Mouse (Mus musculus): Measurements from ENCODE around the gene Kif14. TPM values are rescaled to one million over a fixed set of nuclear protein-coding genes. Genes with fewer than 3 reads are reported as not detected.
"Not testable (repeated sequence)": the region's sequence is repeated elsewhere in the genome, so short reads cannot be mapped to it uniquely, and the experiment has no call there.

The Kif14 gene
- polyA plus RNA-seq, 1 experiment from 2014 or later = 7.1 TPM

GRCm38 (mm10) chr1:136506255-136506654 lies 40.1 kb downstream of the Kif14 start:
- not testable (repeated sequence) for H3K4me1 ChIP-seq; H3K27me3 ChIP-seq (ENCODE audit: low read depth, poor library complexity, severe bottlenecking); H3K9me3 ChIP-seq (replicated peaks); H3K27ac ChIP-seq (replicated peaks); H3K4me3 ChIP-seq; DNase-seq (ENCODE audit: low spot score)
- 79% methylated on average over 10 of the region's 10 CpGs for WGBS
- H3K36me3 ChIP-seq = peaks cover 86% of the 10 kb centered on the region

GRCm38 (mm10) chr1:136512317-136512716 lies 46.2 kb downstream of the Kif14 start:
- Histone ChIP-seq H3K4me1 (no peaks in the 10 kb centered on the region), H3K4me3 (no peak overlapping the region), H3K36me3 (peaks cover 85% of the 10 kb centered on the region), H3K27ac (replicated peaks) (no peak overlapping the region), H3K9me3 (replicated peaks) (no peaks in the 10 kb centered on the region), H3K27me3 (ENCODE audit: low read depth, poor library complexity, severe bottlenecking) (no peaks in the 10 kb centered on the region)
- no peak for DNase-seq (ENCODE audit: low spot score)
- 87% methylated on average over 6 of the region's 6 CpGs for WGBS

DNA sequence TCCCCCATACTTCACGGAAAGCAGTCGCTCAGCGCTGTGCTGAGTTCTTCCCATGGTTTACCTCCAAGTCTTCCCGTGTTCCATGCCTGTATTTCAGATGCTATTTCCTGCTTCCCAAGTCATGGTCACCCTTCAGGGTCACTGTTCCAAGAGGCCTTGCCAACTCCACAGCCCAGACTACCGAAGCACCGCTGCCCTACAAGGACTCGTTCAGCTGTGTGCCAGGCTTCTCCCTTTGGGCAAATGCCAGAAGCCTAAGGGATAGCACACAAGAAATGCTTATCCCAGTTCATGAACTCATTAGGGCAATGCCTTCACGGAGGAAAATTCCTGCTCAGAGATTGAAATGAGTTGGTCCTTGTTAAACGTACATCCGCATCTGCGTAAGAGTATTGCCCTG lies 47.0 kb downstream of the Kif14 start:
- no peak overlapping the region for H3K27ac ChIP-seq (replicated peaks)
- H3K4me3 ChIP-seq = no peak overlapping the region
- H3K27me3 ChIP-seq (ENCODE audit: low read depth, poor library complexity, severe bottlenecking) = no peaks in the 10 kb centered on the region
- DNase-seq (ENCODE audit: low spot score) = no peak
- no peaks in the 10 kb centered on the region for H3K4me1 ChIP-seq
- no peaks in the 10 kb centered on the region for H3K9me3 ChIP-seq (replicated peaks)
- H3K36me3 ChIP-seq = peaks cover 85% of the 10 kb centered on the region
- 96% methylated on average over 11 of the region's 11 CpGs for WGBS

- H3K36me3 ChIP-seq = peaks cover 90% of the 10 kb centered on the region
- no peak for DNase-seq (ENCODE audit: low spot score)
Observed at GRCm38 (mm10) chr1:136518699-136519356, 52.7 kb downstream of the Kif14 start.

DNA sequence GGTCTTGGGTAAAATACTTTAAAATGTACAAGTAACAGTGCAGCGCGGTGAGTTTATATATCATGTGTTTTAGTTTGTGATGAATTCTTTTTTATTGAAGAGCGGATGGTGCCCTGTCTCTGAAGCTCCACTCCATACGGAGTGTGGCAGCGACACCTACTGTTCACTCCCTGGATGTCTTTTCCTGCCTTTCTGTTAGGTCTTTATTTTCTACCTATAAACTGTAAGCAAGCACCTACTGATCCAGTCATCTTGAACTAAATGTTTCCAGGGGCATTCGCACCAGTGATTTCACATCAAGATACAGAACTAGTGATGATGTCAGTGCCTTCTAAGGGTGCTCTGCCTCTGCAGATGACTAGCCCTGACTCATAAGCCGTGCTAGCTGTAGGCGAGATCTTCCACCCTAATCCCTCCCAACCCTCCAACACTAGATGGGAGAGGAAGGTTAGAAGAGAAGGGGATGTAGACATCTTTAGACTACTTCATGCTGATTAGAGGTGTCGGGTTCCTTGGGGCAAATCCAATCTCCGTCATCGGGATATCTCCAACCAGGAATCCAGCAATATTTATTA lies 55.3 kb downstream of the Kif14 start:
- Histone ChIP-seq H3K27ac (replicated peaks) (no peak overlapping the region), H3K36me3 (peaks cover 79% of the 10 kb centered on the region), H3K9me3 (replicated peaks) (no peaks in the 10 kb centered on the region), H3K27me3 (ENCODE audit: low read depth, poor library complexity, severe bottlenecking) (no peaks in the 10 kb centered on the region), H3K4me3 (no peak overlapping the region), H3K4me1 (no peaks in the 10 kb centered on the region)
- DNase-seq (ENCODE audit: low spot score) = no peak
- WGBS = 83% methylated on average over 11 of the region's 11 CpGs

More at GRCm38 (mm10) chr1:136518699-136519356, 52.7 kb downstream of the Kif14 start:
- no peak overlapping the region for H3K27ac ChIP-seq (replicated peaks)
- H3K27me3 ChIP-seq (ENCODE audit: low read depth, poor library complexity, severe bottlenecking) = no peaks in the 10 kb centered on the region
- no peaks in the 10 kb centered on the region for H3K4me1 ChIP-seq
- WGBS = 86% methylated on average over 7 of the region's 7 CpGs
- no peak overlapping the region for H3K4me3 ChIP-seq
- no peaks in the 10 kb centered on the region for H3K9me3 ChIP-seq (replicated peaks)

DNA sequence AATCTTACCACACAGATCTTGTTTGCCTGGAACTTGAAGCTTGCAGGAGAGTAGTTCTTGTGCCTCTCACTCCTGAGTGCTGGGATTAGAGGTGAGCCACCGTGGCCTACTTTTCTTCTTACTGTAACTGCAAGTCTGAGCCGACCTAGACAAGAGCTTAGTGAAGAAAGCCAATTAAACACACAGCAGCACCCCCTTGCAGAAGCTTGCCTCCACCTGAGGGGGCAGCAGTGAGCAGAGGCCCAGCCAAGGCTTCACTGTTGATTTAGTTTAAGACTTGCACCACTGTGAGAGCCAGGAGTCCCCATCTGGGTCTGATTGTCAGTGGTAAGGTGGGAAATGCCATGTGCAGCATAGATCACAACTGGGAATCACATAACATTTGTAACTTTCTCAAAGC lies 58.8 kb downstream of the Kif14 start:
- no peaks in the 10 kb centered on the region for H3K4me1 ChIP-seq
- no peaks in the 10 kb centered on the region for H3K27me3 ChIP-seq (ENCODE audit: low read depth, poor library complexity, severe bottlenecking)
- H3K27ac ChIP-seq (replicated peaks) = no peak overlapping the region
- peaks cover 84% of the 10 kb centered on the region for H3K36me3 ChIP-seq
- H3K9me3 ChIP-seq (replicated peaks) = no peaks in the 10 kb centered on the region
- 44% methylated on average over 2 of the region's 2 CpGs for WGBS
- peak; percentile 64 for DNase-seq (ENCODE audit: low spot score)
- H3K4me3 ChIP-seq = no peak overlapping the region

GRCm38 (mm10) chr1:136525818-136526217 lies 59.7 kb downstream of the Kif14 start:
- no peaks in the 10 kb centered on the region for H3K4me1 ChIP-seq
- no peaks in the 10 kb centered on the region for H3K9me3 ChIP-seq (replicated peaks)
- no peak overlapping the region for H3K27ac ChIP-seq (replicated peaks)
- H3K27me3 ChIP-seq (ENCODE audit: low read depth, poor library complexity, severe bottlenecking) = no peaks in the 10 kb centered on the region
- WGBS = 88% methylated on average over 6 of the region's 6 CpGs
- no peak overlapping the region for H3K4me3 ChIP-seq
- peaks cover 84% of the 10 kb centered on the region for H3K36me3 ChIP-seq
- DNase-seq (ENCODE audit: low spot score) = no peak

DNA sequence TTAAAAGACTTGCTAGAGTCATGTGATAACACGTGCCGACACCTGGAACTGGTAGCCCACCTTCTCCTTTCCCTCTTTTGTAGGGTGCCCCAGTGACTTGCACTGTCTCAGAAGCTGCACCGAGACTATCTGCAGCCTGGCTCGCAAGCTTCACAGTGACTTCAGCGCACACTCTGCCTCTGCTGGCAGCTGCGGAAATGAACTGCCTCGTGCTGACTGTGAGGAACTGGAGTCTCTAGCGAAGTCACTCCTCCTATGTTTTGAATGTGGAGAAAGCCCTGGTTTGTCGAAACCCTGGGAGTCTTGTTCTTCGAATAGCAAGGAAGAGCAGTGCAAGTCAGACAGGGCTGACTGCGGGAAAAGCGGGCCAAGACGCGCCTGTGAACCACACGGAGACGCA lies 61.0 kb downstream of the Kif14 start:
- no peaks in the 10 kb centered on the region for H3K9me3 ChIP-seq (replicated peaks)
- no peak overlapping the region for H3K4me3 ChIP-seq
- no peaks in the 10 kb centered on the region for H3K4me1 ChIP-seq
- no peaks in the 10 kb centered on the region for H3K27me3 ChIP-seq (ENCODE audit: low read depth, poor library complexity, severe bottlenecking)
- DNase-seq (ENCODE audit: low spot score) = no peak
- H3K36me3 ChIP-seq = peaks cover 77% of the 10 kb centered on the region
- H3K27ac ChIP-seq (replicated peaks) = no peak overlapping the region
- WGBS = 90% methylated on average over 16 of the region's 16 CpGs

DNA sequence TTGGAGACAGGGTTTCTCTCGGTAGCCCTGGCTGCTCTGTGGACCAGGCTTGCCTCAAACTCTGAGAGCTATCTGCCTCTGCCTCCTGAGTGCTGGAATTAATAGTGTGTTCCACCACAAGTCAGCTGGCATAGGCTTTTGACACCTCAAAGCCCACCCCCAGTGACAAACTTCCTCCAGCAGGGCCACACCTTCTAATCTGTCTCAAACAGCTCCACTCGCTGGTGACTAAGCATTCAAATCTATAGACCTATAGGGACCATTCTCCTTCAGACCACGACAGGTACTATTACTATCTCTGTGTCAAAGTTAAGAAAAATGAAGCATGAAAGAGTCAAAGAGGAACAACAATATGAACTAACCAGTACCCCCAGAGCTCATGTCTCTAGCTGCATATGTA lies 66.4 kb downstream of the Kif14 start:
- H3K36me3 ChIP-seq = peaks cover 45% of the 10 kb centered on the region
- 84% methylated on average over 3 of the region's 3 CpGs for WGBS
- no peak overlapping the region for H3K27ac ChIP-seq (replicated peaks)
- DNase-seq (ENCODE audit: low spot score) = no peak
- H3K4me3 ChIP-seq = no peak overlapping the region
- H3K27me3 ChIP-seq (ENCODE audit: low read depth, poor library complexity, severe bottlenecking) = no peaks in the 10 kb centered on the region
- H3K9me3 ChIP-seq (replicated peaks) = 0 out of 2 replicates have a peak, but pooled peaks cover 3% of the 10 kb centered on the region
- no peaks in the 10 kb centered on the region for H3K4me1 ChIP-seq

GRCm38 (mm10) chr1:136536947-136537346 lies 70.8 kb downstream of the Kif14 start:
- Histone ChIP-seq H3K36me3 (peaks cover 8% of the 10 kb centered on the region; the same call in 1 of the 2 replicates), H3K27me3 (ENCODE audit: low read depth, poor library complexity, severe bottlenecking) (no peaks in the 10 kb centered on the region), H3K4me3 (no peak overlapping the region), H3K4me1 (peaks cover 19% of the 10 kb centered on the region), H3K27ac (replicated peaks) (no peak overlapping the region), H3K9me3 (replicated peaks) (0 out of 2 replicates have a peak, but pooled peaks cover 3% of the 10 kb centered on the region)
- WGBS = 87% methylated on average over 6 of the region's 6 CpGs
- no peak for DNase-seq (ENCODE audit: low spot score)

- Histone ChIP-seq H3K4me3 (no peak overlapping the region), H3K9me3 (replicated peaks) (0 out of 2 replicates have a peak, but pooled peaks cover 3% of the 10 kb centered on the region), H3K27ac (replicated peaks) (no peak overlapping the region), H3K4me1 (peaks cover 19% of the 10 kb centered on the region), H3K27me3 (ENCODE audit: low read depth, poor library complexity, severe bottlenecking) (no peaks in the 10 kb centered on the region), H3K36me3 (peaks cover 8% of the 10 kb centered on the region; the same call in 1 of the 2 replicates)
- 95% methylated on average over 4 of the region's 4 CpGs for WGBS
- no peak for DNase-seq (ENCODE audit: low spot score)
Observed at GRCm38 (mm10) chr1:136538247-136538646, 72.1 kb downstream of the Kif14 start.

- 48% methylated on average over 9 of the region's 9 CpGs for WGBS
- no peak for DNase-seq (ENCODE audit: low spot score)
- peaks cover 26% of the 10 kb centered on the region for H3K4me1 ChIP-seq
- H3K4me3 ChIP-seq = no peak overlapping the region
- H3K27ac ChIP-seq (replicated peaks) = no peak overlapping the region
- H3K27me3 ChIP-seq (ENCODE audit: low read depth, poor library complexity, severe bottlenecking) = no peaks in the 10 kb centered on the region
- 0 out of 2 replicates have a peak, but pooled peaks cover 3% of the 10 kb centered on the region for H3K9me3 ChIP-seq (replicated peaks)
- H3K36me3 ChIP-seq = peaks cover 8% of the 10 kb centered on the region; the same call in 1 of the 2 replicates
Observed at GRCm38 (mm10) chr1:136540407-136540895, 74.3 kb downstream of the Kif14 start.
